Mouse (Mus musculus) layer of hippocampus, postnatal 36 days (tissue): ENCODE measurements around the gene Slc17a7. TPM values are rescaled to one million over a fixed set of nuclear protein-coding genes. Genes with fewer than 3 reads are reported as not detected.
A peak's percentile ranks its signal among the peaks of the same experiment; 100 is the strongest.

Source experiments
- DNase-seq, 2 experiments: peaks; one replicate each; pipeline ENCODE4 v3.0.0; 2022
- total RNA-seq, 2 experiments: library from RNA; stranded (reverse); gene quantifications; 2 replicates each; pipeline ENCODE4 v1.2.3; 2021

Slc17a7 gene
- total RNA-seq, 2 experiments from 2014 or later, result 1,360 to 1,418 TPM

- no peak for DNase-seq
Measured at GRCm38 (mm10) chr7:45178550-45178949, 14.8 kb downstream of the Slc17a7 start.

- no peak for DNase-seq
Measured at GRCm38 (mm10) chr7:45179469-45179868, 15.7 kb downstream of the Slc17a7 start, which contains the start of gene Gfy. Gene Gfy (minus strand): TSS chr7:45179569.

GRCm38 (mm10) chr7:45180896-45181477 is 17.2 kb downstream of the Slc17a7 start, which contains the start of gene Pth2:
Gene Pth2 (plus strand): TSS chr7:45180995.
- DNase-seq, result no peak

GRCm38 (mm10) chr7:45181540-45181939 is 17.8 kb downstream of the Slc17a7 start:
- no peak for DNase-seq

DNA sequence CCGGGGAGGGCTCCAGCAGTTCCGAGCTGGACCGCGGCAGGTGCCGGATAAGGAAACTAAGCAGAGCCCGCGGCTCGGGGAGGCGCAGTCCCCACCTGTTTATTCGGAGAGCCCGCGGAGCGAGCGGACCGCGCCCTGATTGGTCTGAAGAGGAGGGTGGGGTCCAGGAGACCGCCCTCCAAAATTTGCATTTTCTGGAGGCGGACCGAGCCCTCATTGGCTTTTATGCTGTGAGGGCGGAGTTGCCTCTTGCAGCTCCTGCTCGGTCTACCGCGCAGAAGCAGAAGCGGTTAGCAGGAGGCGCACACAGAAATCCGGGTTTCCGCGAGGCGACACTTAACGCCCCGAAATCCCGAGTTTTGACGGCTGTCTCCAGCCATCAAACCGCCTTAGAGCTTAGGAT is 18.5 kb downstream of the Slc17a7 start:
- DNase-seq, result peak; percentile 84 to 85

- DNase-seq, result no peak
Measured at GRCm38 (mm10) chr7:45182606-45183005, 18.9 kb downstream of the Slc17a7 start.

DNA sequence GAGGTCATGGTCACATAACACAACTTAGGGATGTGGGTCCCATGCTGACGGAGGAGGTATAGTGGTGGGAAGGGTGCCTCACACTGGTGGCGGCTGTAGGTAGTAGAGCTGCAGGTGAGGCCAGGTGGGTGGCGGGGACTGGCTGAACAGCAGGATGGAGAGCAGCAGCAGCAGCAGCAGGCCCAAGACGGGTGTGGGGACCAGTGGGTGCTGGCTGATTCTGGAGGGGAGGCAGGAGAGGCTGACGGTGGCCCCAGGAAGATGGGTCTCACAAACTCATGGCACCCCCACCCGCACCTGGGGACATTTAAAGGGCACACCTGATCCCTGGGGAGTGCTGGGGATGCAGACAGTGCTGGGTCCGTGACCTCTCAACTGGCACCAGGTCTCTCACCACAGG is 19.9 kb downstream of the Slc17a7 start:
- no peak for DNase-seq

GRCm38 (mm10) chr7:45185921-45186320 is 22.2 kb downstream of the Slc17a7 start:
- no peak for DNase-seq

DNA sequence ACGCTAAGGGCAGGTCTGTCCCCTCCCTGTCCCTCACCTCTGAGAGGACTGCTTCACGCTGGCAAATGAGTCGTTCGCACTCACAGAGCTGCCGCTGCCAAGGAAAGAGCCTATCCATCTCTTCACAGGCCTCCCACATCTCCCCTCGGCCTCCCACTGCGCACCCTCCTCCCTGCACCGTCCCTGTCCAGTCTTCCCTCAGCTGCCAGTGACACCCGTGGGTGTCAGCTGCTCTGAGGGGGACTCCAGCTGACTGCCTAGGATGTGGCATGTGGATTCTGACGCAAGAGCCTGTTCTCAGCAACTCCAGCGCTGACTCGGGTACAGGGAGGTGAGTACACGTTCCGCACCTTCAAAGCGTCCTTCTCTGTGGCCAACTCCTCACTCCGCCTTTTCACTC is 25.9 kb downstream of the Slc17a7 start:
- no peak for DNase-seq

- no peak for DNase-seq
Measured at GRCm38 (mm10) chr7:45190186-45190585, 26.4 kb downstream of the Slc17a7 start.

DNA sequence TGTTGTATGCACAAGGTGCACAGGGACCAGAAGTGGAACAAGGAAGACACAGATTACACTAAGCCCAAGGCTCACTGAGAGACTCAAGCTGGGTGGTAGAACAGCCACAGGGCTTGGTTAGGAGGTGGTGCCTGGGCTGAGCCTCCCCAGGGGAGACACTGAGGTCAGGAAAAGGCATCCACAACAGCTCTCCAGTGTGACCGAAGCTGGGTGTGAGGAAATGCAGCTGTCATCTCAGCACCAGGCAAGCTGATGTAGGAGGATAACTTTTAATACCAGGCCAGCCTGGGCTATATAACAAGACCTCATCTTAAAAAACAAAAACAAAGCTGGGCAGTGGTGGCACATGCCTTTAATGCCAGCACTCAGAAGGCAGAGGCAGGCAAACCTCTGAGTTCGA is 27.4 kb downstream of the Slc17a7 start:
- DNase-seq, result no peak

DNA sequence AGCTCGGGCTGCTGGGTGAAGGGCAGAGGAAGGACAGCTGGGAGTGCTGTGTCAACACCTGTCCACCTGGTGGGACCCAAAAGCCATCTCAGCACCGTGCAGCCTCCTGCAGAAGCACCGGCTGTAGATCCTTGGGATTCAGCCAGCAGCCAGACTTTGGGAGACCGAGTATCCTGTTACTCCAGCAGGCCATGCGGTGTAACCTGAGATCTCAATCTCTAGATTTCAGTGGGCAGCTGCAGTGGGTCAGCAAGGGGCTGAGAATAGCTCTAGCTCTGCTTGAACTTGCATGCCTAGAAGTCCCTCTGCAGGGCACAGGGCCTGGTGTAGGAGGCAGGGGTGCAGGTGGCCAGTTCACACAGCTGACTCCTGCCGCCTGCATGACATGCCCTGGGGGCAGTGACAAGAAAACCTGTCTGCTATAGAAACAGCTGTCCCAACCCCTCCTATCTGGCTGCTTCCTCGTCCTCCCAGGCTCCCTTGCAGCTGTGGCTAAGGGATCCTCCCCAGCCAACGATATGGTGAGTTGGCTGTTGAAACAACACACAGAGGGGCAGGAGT is 28.1 kb downstream of the Slc17a7 start:
- DNase-seq, result no peak

GRCm38 (mm10) chr7:45192585-45193310 is 29.0 kb downstream of the Slc17a7 start:
- DNase-seq, result no peak

DNA sequence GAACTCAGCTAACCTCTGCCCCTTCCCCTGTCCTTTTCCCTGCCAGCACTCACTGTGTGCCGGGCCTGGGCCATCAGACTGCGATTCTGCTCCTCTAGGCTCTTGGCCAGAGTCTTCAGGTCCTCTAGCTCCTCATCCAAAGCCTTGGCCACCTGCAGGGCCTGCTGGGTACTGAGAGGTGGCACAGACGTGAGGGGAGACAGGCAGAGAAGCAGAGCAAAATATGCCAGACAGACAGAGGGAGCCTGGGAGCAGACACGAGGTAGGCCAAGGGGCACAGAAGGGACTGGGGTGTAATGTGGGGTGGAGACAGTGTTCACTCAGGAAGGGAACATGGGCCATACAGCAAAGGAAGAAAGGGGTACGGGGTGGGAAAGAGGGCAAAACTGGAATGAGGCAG is 29.7 kb downstream of the Slc17a7 start:
- DNase-seq, result no peak

- no peak for DNase-seq
Measured at GRCm38 (mm10) chr7:45193871-45194785, 30.4 kb downstream of the Slc17a7 start.

- no peak for DNase-seq
Measured at GRCm38 (mm10) chr7:45195341-45196175, 31.8 kb downstream of the Slc17a7 start.

DNA sequence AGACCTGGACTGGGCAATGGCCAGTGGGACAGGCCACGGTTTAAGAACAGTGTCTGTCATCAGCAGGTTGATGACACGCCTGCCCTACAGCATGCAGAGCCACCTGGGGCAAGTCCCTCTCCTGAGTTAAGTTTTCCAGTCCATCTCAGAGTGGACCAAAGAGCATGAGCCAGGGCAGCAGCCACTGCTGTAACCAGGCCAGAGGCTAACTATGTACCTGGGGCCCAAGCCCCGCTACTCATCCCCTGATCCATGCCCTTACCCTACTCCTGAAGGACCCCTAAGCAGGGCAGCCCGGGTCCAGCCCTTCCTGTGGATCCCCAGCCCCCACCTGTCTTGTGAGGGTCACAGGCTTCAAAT is 32.4 kb downstream of the Slc17a7 start:
- no peak for DNase-seq

DNA sequence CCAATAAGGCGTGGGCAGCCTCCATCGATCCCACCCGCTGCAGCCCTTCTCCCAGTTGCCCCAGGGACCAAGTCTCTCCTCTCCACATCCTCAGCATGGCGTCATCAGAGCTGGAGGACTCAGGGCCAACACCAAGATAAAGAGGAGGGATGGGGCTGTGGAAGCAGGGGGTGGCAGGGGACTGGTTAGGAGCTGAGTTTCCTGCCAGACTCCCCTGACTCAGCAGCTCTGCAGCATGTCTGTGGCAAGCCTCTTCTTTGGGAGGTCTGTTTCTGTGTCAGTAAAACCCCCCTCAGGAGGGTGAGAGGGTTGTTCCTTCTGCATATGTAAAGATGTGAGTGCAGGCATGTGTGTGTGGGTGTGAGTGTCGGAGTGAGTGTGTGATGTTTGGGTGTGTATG is 33.2 kb downstream of the Slc17a7 start:
- DNase-seq, result no peak

DNA sequence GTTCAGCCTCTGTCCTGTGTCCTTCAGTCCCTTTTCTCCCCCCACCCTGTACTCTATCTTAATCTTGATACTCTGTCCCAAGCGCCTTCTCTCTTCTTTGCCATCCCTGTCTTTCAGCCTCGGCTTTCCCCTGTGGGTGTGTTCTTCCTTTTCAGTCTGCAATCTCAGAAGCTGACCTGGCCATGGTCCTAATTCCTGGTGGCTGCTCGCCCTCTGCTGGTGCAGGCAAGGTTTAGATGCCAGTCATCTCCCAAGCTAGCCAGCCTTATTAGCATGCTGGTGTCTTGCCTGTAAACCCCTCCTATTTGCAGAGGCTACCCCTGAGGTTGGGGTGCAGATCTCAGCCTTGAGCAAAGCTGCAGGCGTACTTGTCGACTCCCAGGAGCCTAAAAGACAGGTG is 34.7 kb downstream of the Slc17a7 start:
- peak; percentile 64 to 74 for DNase-seq

DNA sequence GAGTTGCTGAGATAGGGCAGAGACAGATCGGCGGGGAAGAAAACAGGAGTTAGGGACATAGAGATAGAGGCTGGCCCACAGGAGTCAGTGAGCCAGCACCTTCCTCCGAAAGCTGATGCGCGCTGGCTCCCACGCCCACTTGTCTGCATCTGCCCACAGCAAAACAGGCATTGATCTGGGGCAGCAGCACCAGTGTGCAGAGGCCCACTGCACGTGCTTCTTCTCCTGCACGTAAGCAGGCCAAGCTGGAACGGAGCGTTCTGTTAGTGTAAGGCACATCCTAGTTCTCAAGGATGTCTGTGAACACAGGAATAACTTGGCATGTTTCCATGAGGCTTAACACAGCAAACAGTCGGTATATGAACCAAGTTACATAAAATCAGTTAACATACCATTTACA is 35.2 kb downstream of the Slc17a7 start:
- DNase-seq, result no peak

DNA sequence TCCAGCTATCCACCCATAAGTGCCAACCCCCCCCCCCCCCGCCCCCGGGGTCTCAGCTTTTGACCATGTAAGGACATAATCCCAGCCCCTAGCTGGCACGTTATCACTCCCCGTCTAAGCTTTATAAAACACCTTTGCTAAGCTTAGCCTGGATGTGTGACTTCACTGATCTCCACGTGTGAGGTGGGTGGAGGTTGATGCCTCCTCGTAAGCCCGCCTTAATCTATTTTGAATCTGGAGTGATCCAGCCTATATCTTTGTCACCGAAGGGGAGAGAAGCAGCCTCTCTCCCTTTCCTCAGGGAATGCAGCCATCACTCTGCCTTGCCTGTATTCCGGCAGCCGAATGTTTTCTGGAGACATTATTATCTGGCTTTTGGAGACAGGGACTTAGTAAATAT is 38.9 kb downstream of the Slc17a7 start:
- no peak for DNase-seq
